Mouse (Mus musculus) hindlimb bud, embryonic 11.5 days (tissue): ENCODE measurements around the gene Cask.

ENCODE experiments used
- DNase-seq: peaks from one replicate; pipeline ENCODE4 v3.0.0-alpha.2; 2012; ENCODE audit warnings: low read depth, low spot score; ENCODE audit errors: extremely low spot score

Cask gene

DNA sequence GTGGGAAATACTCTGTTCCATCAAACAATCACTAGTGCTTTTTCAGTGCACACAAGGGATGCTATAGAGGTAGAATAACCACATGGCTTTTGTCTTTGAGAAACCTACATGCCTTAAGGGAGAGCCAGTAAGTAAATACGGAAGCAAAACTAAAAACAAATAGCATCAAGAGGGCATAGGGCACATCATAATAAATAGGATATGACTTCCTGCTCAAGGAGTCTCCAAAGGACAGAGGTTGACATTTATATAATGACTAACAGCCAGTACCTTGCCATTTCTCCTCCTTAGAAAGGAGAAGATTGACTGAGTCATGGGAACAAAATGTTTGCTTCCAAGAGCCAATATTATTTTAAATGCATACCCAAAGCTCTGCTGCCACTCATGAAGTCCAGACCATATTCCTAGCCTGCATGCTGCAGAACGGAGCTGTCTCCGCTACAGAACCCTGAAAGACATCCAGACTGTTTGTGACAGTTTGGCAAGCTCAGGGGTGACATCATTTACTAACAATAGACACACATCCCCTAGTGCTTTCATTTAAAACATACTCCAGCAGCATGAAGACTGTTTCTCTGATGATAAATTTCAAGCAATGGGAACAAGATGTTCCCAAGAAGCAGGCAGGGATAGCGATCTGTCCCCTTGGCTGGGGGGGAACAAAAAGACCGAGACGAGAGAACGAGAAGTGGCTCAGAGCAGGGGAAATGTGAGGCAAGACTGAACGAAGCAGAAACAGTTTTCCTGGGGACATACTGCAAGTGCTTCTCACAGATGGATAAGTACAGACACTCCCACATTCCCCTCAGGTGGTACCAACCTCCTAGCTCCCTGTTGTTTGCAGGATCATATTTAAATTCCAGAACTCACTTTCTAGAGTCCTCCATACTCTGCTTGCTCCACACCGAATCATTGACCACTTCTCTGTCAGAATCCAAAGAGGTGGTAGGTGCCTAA lies 381.7 kb downstream of the Cask start:
- DNase-seq = no peak

DNA sequence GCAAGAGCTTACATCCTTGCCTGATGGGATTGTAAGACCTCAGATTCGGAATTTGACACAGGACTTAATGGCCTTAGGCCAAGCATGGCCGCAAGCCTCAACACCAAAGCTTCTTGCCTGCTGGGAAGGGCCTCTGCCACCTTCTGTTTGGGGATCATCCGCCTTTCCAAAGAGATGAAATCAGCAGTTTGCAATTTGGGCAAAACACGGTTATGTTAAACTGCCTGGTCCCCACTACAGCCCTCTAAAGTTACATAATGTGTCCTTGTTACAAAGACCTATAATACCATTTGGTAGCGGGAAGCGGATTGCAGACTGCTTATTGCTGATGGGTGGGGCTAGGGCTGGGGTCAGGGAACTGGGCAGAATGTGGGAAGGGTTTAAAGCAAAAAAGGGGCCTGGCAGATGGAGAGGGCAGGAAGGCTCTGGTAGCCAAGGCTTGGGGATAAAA lies 384.0 kb downstream of the Cask start:
- no peak for DNase-seq
